Mouse (Mus musculus) MEL (cell line): ENCODE measurements around the gene Arhgap19. TPM values are rescaled to one million over a fixed set of nuclear protein-coding genes. Genes with fewer than 3 reads are reported as not detected.

Source experiments
- DNase-seq: peaks from one replicate; pipeline ENCODE4 v3.0.0; 2011; ENCODE audit warnings: low read depth, low spot score
- H3K27ac ChIP-seq: 2 replicates; pipeline ENCODE4 v1.5.1; 2012; ENCODE audit warnings: low read depth, mild to moderate bottlenecking, control low read depth, low read length, moderate library complexity; ENCODE audit not compliant: control insufficient read depth
- H3K27me3 ChIP-seq, 2 experiments: fragments of 150-350 bp in 1 of 2; sonication (generic) in 1 of 2; 2 replicates each; pipeline ENCODE4 v1.6.1; 2012; ENCODE audit warnings: low read length in 2 of 2, mild to moderate bottlenecking in 2 of 2, improper control_type of control experiment in 1 of 2, moderate library complexity in 1 of 2; ENCODE audit not compliant: insufficient read depth in 2 of 2, control insufficient read depth in 1 of 2
- H3K36me3 ChIP-seq, 2 experiments: 2 replicates each; pipeline ENCODE4 v1.6.1; 2012 to 2014; ENCODE audit warnings: low read length in 2 of 2, improper control_type of control experiment in 1 of 2, inconsistent platforms in 1 of 2, mild to moderate bottlenecking in 1 of 2; ENCODE audit not compliant: insufficient read depth in 2 of 2, control insufficient read depth in 1 of 2
- H3K4me1 ChIP-seq, 2 experiments: fragments of 150-350 bp in 1 of 2; sonication (generic) in 1 of 2; 2 replicates each; pipeline ENCODE4 v1.6.1; 2012; ENCODE audit warnings: low read length in 2 of 2, improper control_type of control experiment in 1 of 2, mild to moderate bottlenecking in 1 of 2; ENCODE audit not compliant: insufficient read depth in 2 of 2, control insufficient read depth in 1 of 2
- H3K4me3 ChIP-seq, 2 experiments: fragments of 150-350 bp in 1 of 2; sonication (generic) in 1 of 2; 2 replicates each; pipeline ENCODE4 v1.5.1; 2012; ENCODE audit warnings: low read depth in 2 of 2, low read length in 2 of 2, mild to moderate bottlenecking in 2 of 2, moderate library complexity in 2 of 2, control low read depth in 1 of 2, improper control_type of control experiment in 1 of 2; ENCODE audit not compliant: control insufficient read depth in 1 of 2, insufficient read depth in 1 of 2
- H3K79me2 ChIP-seq: 2 replicates; pipeline ENCODE4 v1.6.1; 2012; ENCODE audit warnings: mild to moderate bottlenecking, low read length, moderate library complexity; ENCODE audit not compliant: control insufficient read depth, poor library complexity, insufficient read depth
- H3K9ac ChIP-seq: 2 replicates; pipeline ENCODE4 v1.6.1; 2012; ENCODE audit warnings: low read depth, mild to moderate bottlenecking, control low read depth, low read length, moderate library complexity; ENCODE audit not compliant: control insufficient read depth, poor library complexity, severe bottlenecking
- H3K9me3 ChIP-seq: fragments of 150-350 bp; sonication (generic); replicated peaks from 2 replicates; pipeline ENCODE4 v1.6.1; 2012; ENCODE audit warnings: mild to moderate bottlenecking, low read length, improper control_type of control experiment, moderate library complexity; ENCODE audit not compliant: insufficient read depth
- CHD1 ChIP-seq: IDR thresholded peaks from 2 replicates; pipeline ENCODE4 v1.6.1; 2012; ENCODE audit warnings: low read depth, mild to moderate bottlenecking, inconsistent platforms, low read length, improper control_type of control experiment
- E2F4 ChIP-seq: IDR thresholded peaks from 2 replicates; pipeline ENCODE4 v1.6.1; 2011; ENCODE audit warnings: low read depth, low read length, improper control_type of control experiment, borderline replicate concordance
- GABPA ChIP-seq: IDR thresholded peaks from 2 replicates; pipeline ENCODE4 v1.6.1; 2012; ENCODE audit warnings: low read depth, mild to moderate bottlenecking, inconsistent platforms, low read length, improper control_type of control experiment, moderate library complexity
- GATA1 ChIP-seq: IDR thresholded peaks from 2 replicates; pipeline ENCODE4 v1.6.1; 2011; ENCODE audit warnings: low read depth, low read length, improper control_type of control experiment
- JUND ChIP-seq: IDR thresholded peaks from 2 replicates; pipeline ENCODE4 v1.6.1; 2011; ENCODE audit warnings: low read depth, mild to moderate bottlenecking, improper control_type of control experiment, low read length
- MAFK ChIP-seq: IDR thresholded peaks from 2 replicates; pipeline ENCODE4 v1.6.1; 2011; ENCODE audit warnings: low read depth, mild to moderate bottlenecking, low read length, improper control_type of control experiment, borderline replicate concordance
- MEF2A ChIP-seq: IDR thresholded peaks from 2 replicates; pipeline ENCODE4 v1.6.1; 2014; ENCODE audit warnings: low read depth, mild to moderate bottlenecking, inconsistent platforms, low read length, improper control_type of control experiment; ENCODE audit not compliant: poor library complexity, insufficient replicate concordance, severe bottlenecking; ENCODE audit errors: extremely low read depth
- MXI1 ChIP-seq: IDR thresholded peaks from 2 replicates; pipeline ENCODE4 v1.6.1; 2011; ENCODE audit warnings: mild to moderate bottlenecking, low read depth, low read length, improper control_type of control experiment
- NELFE ChIP-seq: IDR thresholded peaks from 2 replicates; pipeline ENCODE4 v1.6.1; 2011; ENCODE audit warnings: low read depth, low read length, improper control_type of control experiment
- POLR2AphosphoS2 ChIP-seq: IDR thresholded peaks from 2 replicates; pipeline ENCODE4 v1.6.1; 2011; ENCODE audit warnings: low read length, improper control_type of control experiment
- POLR2AphosphoS5 ChIP-seq: IDR thresholded peaks from 2 replicates; pipeline ENCODE4 v1.6.1; 2012; ENCODE audit warnings: low read depth, borderline replicate concordance, mild to moderate bottlenecking, inconsistent platforms, low read length, moderate library complexity, mixed read lengths
- RAD21 ChIP-seq: IDR thresholded peaks from 2 replicates; pipeline ENCODE4 v1.6.1; 2011; ENCODE audit warnings: mild to moderate bottlenecking, low read depth, low read length, improper control_type of control experiment
- SMC3 ChIP-seq: IDR thresholded peaks from 2 replicates; pipeline ENCODE4 v1.6.1; 2011; ENCODE audit warnings: low read depth, low read length, improper control_type of control experiment
- TAL1 ChIP-seq: IDR thresholded peaks from 2 replicates; pipeline ENCODE4 v1.6.1; 2012; ENCODE audit warnings: mild to moderate bottlenecking, inconsistent platforms, low read length, moderate library complexity, mixed read lengths
- TCF12 ChIP-seq: IDR thresholded peaks from 2 replicates; pipeline ENCODE4 v1.6.1; 2014; ENCODE audit warnings: low read depth, mild to moderate bottlenecking, inconsistent platforms, low read length, improper control_type of control experiment, moderate library complexity
- UBTF ChIP-seq: IDR thresholded peaks from 2 replicates; pipeline ENCODE4 v1.6.1; 2012; ENCODE audit warnings: low read depth, mild to moderate bottlenecking, inconsistent platforms, low read length, improper control_type of control experiment, moderate library complexity, borderline replicate concordance; ENCODE audit not compliant: insufficient read depth
- ZKSCAN1 ChIP-seq: IDR thresholded peaks from 2 replicates; pipeline ENCODE4 v1.6.1; 2012; ENCODE audit warnings: low read depth, mild to moderate bottlenecking, inconsistent platforms, low read length, improper control_type of control experiment, moderate library complexity
- ZMIZ1 ChIP-seq: IDR thresholded peaks from 2 replicates; pipeline ENCODE4 v1.6.1; 2012; ENCODE audit warnings: low read depth, mild to moderate bottlenecking, inconsistent platforms, low read length, improper control_type of control experiment, moderate library complexity
- ZNF384 ChIP-seq: IDR thresholded peaks from 2 replicates; pipeline ENCODE4 v1.6.1; 2012; ENCODE audit warnings: low read depth, mild to moderate bottlenecking, inconsistent platforms, low read length, improper control_type of control experiment
- polyA plus RNA-seq, 2 experiments: library from polyadenylated mRNA; stranded (reverse) in 1 of 2; unstranded in 1 of 2; fragments of >175 nt in 1 of 2; fragments of >200 nt in 1 of 2; gene quantifications; 2 replicates each; pipeline versions ENCODE4 v1.2.1 to v1.2.4; 2012; ENCODE audit warnings: low replicate concordance in 2 of 2, low read depth in 1 of 2; ENCODE audit not compliant: insufficient read length in 2 of 2, insufficient read depth in 1 of 2, missing spikeins in 1 of 2
- total RNA-seq: library from RNA; depleted of rRNA; stranded (reverse); fragments of 300-350 nt; gene quantifications from 2 replicates; pipeline ENCODE4 v1.2.3, GENCODE M21; 2012

The Arhgap19 gene
- total and polyA plus RNA-seq, 3 experiments, result 47.5 to 67.9 TPM; not detected in 1

DNA sequence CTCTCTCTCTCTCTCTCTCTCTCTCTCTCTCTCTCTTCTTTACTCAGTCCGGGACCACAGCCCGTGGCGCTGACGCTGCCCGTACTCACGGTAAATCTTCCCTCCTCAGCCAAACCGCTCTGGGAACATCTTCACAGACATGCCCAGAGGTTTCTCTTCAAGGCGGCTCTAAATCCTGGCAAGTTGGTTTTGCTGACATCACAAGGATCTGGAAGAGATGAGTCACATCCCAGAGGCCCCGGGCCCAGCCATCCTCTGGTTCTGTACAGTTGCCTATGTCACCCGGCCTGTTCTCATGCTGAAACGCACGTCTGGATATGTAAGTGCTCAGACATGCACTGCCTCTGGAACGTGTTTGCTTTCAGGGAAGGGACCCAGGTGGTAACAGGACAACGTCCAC is 54.4 kb downstream of the Arhgap19 start (continued):
- TF ChIP-seq MEF2A (no peak), SMC3 (no peak), GATA1 (no peak)

DNA sequence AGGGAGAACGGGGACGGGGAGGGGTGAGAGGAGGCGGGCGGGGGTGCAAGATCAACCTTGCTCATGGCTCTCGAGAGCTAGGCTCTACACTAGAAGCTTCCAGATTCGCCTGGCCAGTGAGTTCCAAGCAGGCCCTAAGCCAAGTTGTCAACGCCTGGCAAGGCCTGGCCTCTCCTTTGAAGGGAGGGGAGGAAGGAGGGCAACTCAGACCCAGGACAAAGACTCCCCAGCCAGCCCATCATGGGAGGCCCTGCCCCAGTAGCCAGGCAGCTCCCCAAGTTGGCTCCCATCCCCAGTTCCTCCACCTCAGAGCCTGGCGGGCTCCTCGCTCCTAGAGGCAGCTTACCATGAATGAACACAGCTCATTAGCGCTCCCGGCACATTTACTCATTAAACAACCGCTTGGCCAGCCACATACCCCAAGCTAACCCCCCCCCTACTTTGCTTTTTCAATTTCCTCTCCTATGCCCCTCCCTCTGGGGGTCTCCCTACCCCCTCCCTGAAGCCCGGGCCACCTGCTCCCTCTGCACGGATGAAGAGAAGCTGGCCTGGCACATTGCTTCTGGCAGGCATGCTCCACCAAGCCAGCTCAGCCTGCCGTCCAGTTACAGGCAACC is 55.8 kb downstream of the Arhgap19 start:
- Histone ChIP-seq H3K36me3 (no peaks in the 10 kb centered on the region), H3K27ac (no peak overlapping the region), H3K9ac (no peak overlapping the region), H3K9me3 (no peaks in the 10 kb centered on the region), H3K79me2 (no peaks in the 10 kb centered on the region), H3K4me3 (no peak overlapping the region), H3K4me1 (no peaks in the 10 kb centered on the region), H3K27me3 (no peaks in the 10 kb centered on the region; a peak in 1 of 4 replicates)
- no peak for DNase-seq
- no peak for TF ChIP-seq CHD1
- no peak for TF ChIP-seq POLR2AphosphoS5
- TF ChIP-seq UBTF, result no peak
- TF ChIP-seq SMC3, result no peak
- TF ChIP-seq TAL1, result no peak
- no peak for TF ChIP-seq ZNF384
- no peak for TF ChIP-seq GABPA
- TF ChIP-seq MAFK, result no peak
- TF ChIP-seq ZKSCAN1, result no peak
- TF ChIP-seq NELFE, result no peak
- no peak for TF ChIP-seq ZMIZ1
- no peak for TF ChIP-seq POLR2AphosphoS2
- no peak for TF ChIP-seq MXI1
- TF ChIP-seq E2F4, result no peak
- no peak for TF ChIP-seq JUND
- no peak for TF ChIP-seq RAD21

DNA sequence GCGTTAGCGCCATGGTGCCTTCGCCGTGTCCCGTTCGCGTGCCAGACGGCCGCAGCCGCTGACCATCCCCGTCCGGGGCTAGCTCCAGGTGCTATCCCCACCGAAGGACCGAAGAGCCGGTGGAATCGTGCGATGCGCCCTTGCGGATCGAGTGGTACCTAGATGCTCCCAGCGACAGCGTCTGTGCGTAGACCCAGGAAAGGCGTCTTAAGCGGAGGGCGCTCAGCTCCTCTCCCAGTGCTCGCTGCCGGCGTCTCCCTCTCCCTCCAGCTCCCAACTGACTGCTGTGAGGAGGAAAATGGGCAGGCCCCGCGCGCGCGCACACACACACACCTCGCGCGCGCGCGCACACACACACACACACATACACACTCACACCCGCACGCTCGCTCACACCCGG is 58.5 kb downstream of the Arhgap19 start, which contains the start of gene Slit1:
Gene Slit1, minus strand, starts transcription at position 270 of the 400 bp plus-strand sequence.
- H3K27me3 ChIP-seq, result peaks cover 5% of the 10 kb centered on the region in 2 experiments; a peak in 3 of 4 replicates
- no peak within 1 kb of the TSS for H3K27ac ChIP-seq
- H3K9ac ChIP-seq, result no peak within 1 kb of the TSS
- H3K79me2 ChIP-seq, result no peaks in the 10 kb centered on the region
- no peaks in the 10 kb centered on the region for H3K4me1 ChIP-seq
- TF ChIP-seq UBTF (no peak), TCF12 (no peak), ZNF384 (no peak)
- H3K36me3 ChIP-seq, result no peaks in the 10 kb centered on the region
- no peak for DNase-seq
- no peak within 1 kb of the TSS for H3K4me3 ChIP-seq
- no peaks in the 10 kb centered on the region for H3K9me3 ChIP-seq
